Comparison of ENCODE assay signal across 12 mouse cellular contexts in the genomic region with DNA sequence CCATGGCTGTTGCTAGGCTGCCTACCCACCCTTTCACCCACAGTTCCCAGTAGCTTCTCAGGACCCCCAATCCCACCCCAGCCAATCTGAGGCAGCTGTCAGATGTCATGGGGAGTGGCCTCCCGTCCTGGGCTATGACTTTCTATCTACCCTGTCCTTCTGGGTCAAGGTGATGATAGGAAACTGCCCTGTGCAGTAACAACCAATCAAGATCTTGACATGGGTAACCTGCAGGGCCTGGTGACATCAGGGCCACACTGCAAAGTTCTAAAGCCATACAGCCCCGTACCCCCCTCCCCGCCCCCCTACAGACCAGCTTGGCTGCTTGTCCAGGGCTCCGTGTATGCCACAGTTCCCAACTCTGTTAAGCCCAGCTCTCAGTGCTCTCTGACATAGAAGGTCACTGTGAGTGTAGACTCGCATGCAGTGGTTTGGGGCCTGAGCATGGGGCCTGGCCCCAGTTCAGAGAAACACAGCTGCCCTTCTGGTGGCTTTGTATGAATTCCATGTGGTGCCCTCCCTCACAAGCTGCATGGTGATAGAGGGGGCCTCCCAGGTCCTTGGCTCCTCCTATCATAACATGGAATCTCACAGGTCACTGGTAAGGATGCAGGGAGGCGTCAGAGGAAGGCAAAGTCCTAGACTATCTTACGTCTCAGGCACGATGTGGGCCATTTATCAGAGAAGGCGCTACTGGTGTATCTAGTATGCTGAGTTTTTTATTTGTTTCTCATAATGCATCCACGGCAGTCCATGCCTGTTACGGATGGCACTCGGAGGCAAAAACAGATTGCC.
A peak's percentile ranks its signal among the peaks of the same experiment; 100 is the strongest.
DNase-seq lines count a peak whose midpoint lies in the region; ATAC-seq and TF ChIP-seq lines count a peak whose summit lies in the region.
"Had no signal": no experiment of that assay in that cellular context is flagged by ENCODE, and none has a peak within 500 bp of the region (broad histone marks: within the 10 kb centered on the region; RNA-seq: fewer than 3 reads in every experiment).

No protein-coding gene starts in this region.

- no peak for ATAC-seq in heart, embryonic 11.5 days (replicated peaks; ENCODE audit: insufficient number of reproducible peaks, low FRiP score, low TSS enrichment)
- peak; percentile 32; the same call in 1 of the 2 replicates for ATAC-seq in stomach, embryonic 15.5 days (ENCODE audit: insufficient read depth, low FRiP score, low read depth)
- no peak for ATAC-seq in stomach, postnatal 0 days (ENCODE audit: low FRiP score, low TSS enrichment)
- no peak for ATAC-seq in limb, embryonic 14.5 days (ENCODE audit: low FRiP score, low read depth)
- ATAC-seq in megakaryocyte, adult 5-6 weeks (ENCODE audit: poor library complexity, severe bottlenecking), result no peak
- ATAC-seq: intestine, postnatal 0 days had no signal

- no peaks in the 10 kb centered on the region for H3K9me3 ChIP-seq in heart, embryonic 11.5 days (replicated peaks; ENCODE audit: control insufficient read depth, low read length)
- no peaks in the 10 kb centered on the region for H3K9me3 ChIP-seq in stomach, embryonic 15.5 days
- H3K9me3 ChIP-seq in stomach, postnatal 0 days (ENCODE audit: control insufficient read depth, low read length), result no peaks in the 10 kb centered on the region
- no peaks in the 10 kb centered on the region for H3K9me3 ChIP-seq in limb, embryonic 14.5 days (ENCODE audit: control insufficient read depth, low read length)
- H3K9me3 ChIP-seq: midbrain, embryonic 10.5 days had no signal

- H3K27me3 ChIP-seq in heart, embryonic 11.5 days (ENCODE audit: control insufficient read depth, insufficient read depth, low read length), result no peaks in the 10 kb centered on the region
- H3K27me3 ChIP-seq in stomach, embryonic 15.5 days (replicated peaks), result no peaks in the 10 kb centered on the region
- H3K27me3 ChIP-seq in stomach, postnatal 0 days (ENCODE audit: control insufficient read depth, insufficient read depth, low read length), result no peaks in the 10 kb centered on the region
- no peaks in the 10 kb centered on the region for H3K27me3 ChIP-seq in limb, embryonic 14.5 days (ENCODE audit: control insufficient read depth, insufficient read depth, low read length)

- peak overlapping the region; percentile 94; the same call in 1 of the 2 replicates for H3K27ac ChIP-seq in heart, embryonic 11.5 days (ENCODE audit: low read depth, low read length)
- H3K27ac ChIP-seq in stomach, embryonic 15.5 days, result no peak overlapping the region
- H3K27ac ChIP-seq in stomach, postnatal 0 days (replicated peaks), result no peak overlapping the region
- H3K27ac ChIP-seq in limb, embryonic 14.5 days (replicated peaks; ENCODE audit: low read depth, low read length), result no peak overlapping the region

- H3K36me3 ChIP-seq in heart, embryonic 11.5 days (ENCODE audit: control insufficient read depth, insufficient read depth, low read length), result peaks cover 11% of the 10 kb centered on the region
- 0 out of 2 replicates have a peak, but pooled peaks cover 9% of the 10 kb centered on the region for H3K36me3 ChIP-seq in stomach, embryonic 15.5 days
- peaks cover 4% of the 10 kb centered on the region; the same call in 1 of the 2 replicates for H3K36me3 ChIP-seq in stomach, postnatal 0 days (ENCODE audit: control insufficient read depth, insufficient read depth, low read length)
- peaks cover 40% of the 10 kb centered on the region for H3K36me3 ChIP-seq in limb, embryonic 14.5 days (ENCODE audit: control insufficient read depth, insufficient read depth, low read length)

- TF ChIP-seq EP300 in stomach, postnatal 0 days (optimal IDR thresholded peaks at IDR 0.05), result no peak

- TF ChIP-seq POLR2A in limb, embryonic 14.5 days (IDR thresholded peaks at IDR 0.05; ENCODE audit: borderline replicate concordance, extremely low read depth, insufficient read depth, insufficient read length), result no peak

- peak overlapping the region; percentile 16; the same call in 1 of the 2 replicates for H3K9ac ChIP-seq in heart, embryonic 11.5 days (ENCODE audit: low read depth, low read length)
- no peak overlapping the region for H3K9ac ChIP-seq in stomach, embryonic 15.5 days
- H3K9ac ChIP-seq in stomach, postnatal 0 days (ENCODE audit: low read length), result no peak overlapping the region
- H3K9ac ChIP-seq in limb, embryonic 14.5 days (ENCODE audit: low read depth, low read length, severe bottlenecking), result 0 out of 2 replicates have a peak overlapping the region, but pooled peaks have one; percentile 16

- 60% methylated on average over 12 of the region's 12 CpGs for WGBS in heart, embryonic 11.5 days (ENCODE audit: insufficient replicate concordance)
- 78% methylated on average over 12 of the region's 12 CpGs for WGBS in stomach, embryonic 15.5 days
- 84% methylated on average over 12 of the region's 12 CpGs for WGBS in stomach, postnatal 0 days
- WGBS in limb, embryonic 14.5 days, result 85% methylated on average over 12 of the region's 12 CpGs

- peaks cover 65% of the 10 kb centered on the region for H3K4me1 ChIP-seq in heart, embryonic 11.5 days (ENCODE audit: control insufficient read depth, insufficient read depth, low read length)
- peaks cover 41% of the 10 kb centered on the region for H3K4me1 ChIP-seq in stomach, embryonic 15.5 days
- peaks cover 21% of the 10 kb centered on the region for H3K4me1 ChIP-seq in stomach, postnatal 0 days (replicated peaks; ENCODE audit: control insufficient read depth, insufficient read depth)
- peaks cover 39% of the 10 kb centered on the region for H3K4me1 ChIP-seq in limb, embryonic 14.5 days (ENCODE audit: control insufficient read depth, insufficient read depth, low read length)

- no peak for TF ChIP-seq CTCF in stomach, postnatal 0 days (IDR thresholded peaks at IDR 0.05; ENCODE audit: low read depth)

- H3K4me2 ChIP-seq in heart, embryonic 11.5 days, result no peak overlapping the region
- H3K4me2 ChIP-seq in stomach, embryonic 15.5 days, result no peak overlapping the region
- no peak overlapping the region for H3K4me2 ChIP-seq in stomach, postnatal 0 days (replicated peaks; ENCODE audit: low read depth)
- H3K4me2 ChIP-seq in limb, embryonic 14.5 days (replicated peaks; ENCODE audit: low read depth, low read length, severe bottlenecking), result no peak overlapping the region

- no peak for DNase-seq in heart, adult 9 months (ENCODE audit: low spot score in 2 of 2)
- DNase-seq in stomach, postnatal 0 days (ENCODE audit: low spot score), result no peak
- no peak for DNase-seq in limb, embryonic 14.5 days (ENCODE audit: low spot score)
- DNase-seq in urinary bladder, postnatal 14 days (ENCODE audit: low spot score), result no peak
- DNase-seq in frontal cortex, postnatal 36 days (ENCODE audit: low spot score in 2 of 2), result no peak
- DNase-seq: cerebellum, adult 9-10 months; lung, postnatal 10 days had no signal

- no peak overlapping the region for H3K4me3 ChIP-seq in heart, embryonic 11.5 days (ENCODE audit: low read depth, low read length)
- no peak overlapping the region for H3K4me3 ChIP-seq in stomach, embryonic 15.5 days (replicated peaks)
- no peak overlapping the region for H3K4me3 ChIP-seq in stomach, postnatal 0 days (ENCODE audit: low read depth, low read length)
- no peak overlapping the region for H3K4me3 ChIP-seq in limb, embryonic 14.5 days (replicated peaks; ENCODE audit: low read length)
- H3K4me3 ChIP-seq: midbrain, embryonic 10.5 days had no signal

Comparison
In these comparisons a context has a peak if more than half of its experiments do, and no peak if none do; other contexts are left out.
1. H3K9ac ChIP-seq: peak in heart, embryonic 11.5 days (single experiment) and limb, embryonic 14.5 days (single experiment); none in stomach, embryonic 15.5 days (single experiment) and stomach, postnatal 0 days (single experiment).